Mouse (Mus musculus) CH12F3 (cell line): ENCODE results near the gene Bcl2l2.

Experiments used
- in situ Hi-C: fragments of 300-500 bp; cut with MboI; formaldehyde crosslinking; loops from 2 replicates; pipeline ENCODE4 v1.14.3; 2020; ENCODE audit warnings: low sequenced_read_pairs

Bcl2l2 gene

DNA sequence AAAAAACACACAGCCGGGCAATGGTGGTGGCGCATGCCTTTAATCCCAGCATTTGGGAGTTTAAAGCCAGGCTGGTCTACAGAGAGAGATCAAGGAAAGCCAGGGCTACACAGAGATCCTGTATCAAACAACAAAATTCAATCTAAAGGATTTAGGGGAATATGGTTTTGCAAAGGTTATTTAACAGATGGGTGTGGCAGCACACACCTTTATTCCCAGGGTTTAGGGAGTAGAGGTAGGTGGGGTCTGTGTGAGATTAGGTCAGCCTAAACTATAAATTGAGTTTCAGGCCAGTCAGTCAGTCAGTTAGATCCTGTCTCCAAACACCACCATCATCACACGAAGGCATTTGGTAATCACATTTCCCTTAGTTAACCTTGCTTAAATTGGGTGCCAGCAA lies 9.0 kb downstream of the Bcl2l2 start, which contains the start of gene Pabpn1:
Pabpn1 (plus strand) TSS at position 301 of the 400 bp plus-strand sequence.
- in situ Hi-C loops, result no loop called here

DNA sequence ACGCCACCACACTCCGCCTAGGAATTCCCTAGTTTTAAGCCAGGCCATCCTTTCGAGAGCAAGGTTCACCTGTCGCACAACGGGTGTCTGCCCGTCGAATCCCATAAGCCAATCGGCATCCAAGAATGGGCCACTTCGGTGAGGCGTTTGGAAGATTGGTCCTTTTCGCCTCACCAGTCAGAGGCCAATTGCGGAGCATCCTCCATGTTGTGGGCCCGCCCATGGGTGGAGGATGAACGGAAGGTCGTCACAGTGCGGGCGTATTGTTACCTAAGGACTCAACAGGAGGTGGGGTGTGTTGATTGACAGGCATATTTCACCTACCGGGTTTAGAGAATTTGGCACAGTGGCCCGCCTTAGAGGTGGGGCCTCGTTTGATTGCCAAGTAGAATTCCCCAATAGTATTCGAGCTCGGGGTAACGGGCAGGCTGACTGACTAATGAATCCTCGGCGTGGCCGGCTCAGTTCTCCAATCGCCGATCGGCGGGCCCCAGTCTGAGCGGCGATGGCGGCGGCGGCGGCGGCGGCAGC lies 10.5 kb downstream of the Bcl2l2 start:
- in situ Hi-C loops, result no loop called here

DNA sequence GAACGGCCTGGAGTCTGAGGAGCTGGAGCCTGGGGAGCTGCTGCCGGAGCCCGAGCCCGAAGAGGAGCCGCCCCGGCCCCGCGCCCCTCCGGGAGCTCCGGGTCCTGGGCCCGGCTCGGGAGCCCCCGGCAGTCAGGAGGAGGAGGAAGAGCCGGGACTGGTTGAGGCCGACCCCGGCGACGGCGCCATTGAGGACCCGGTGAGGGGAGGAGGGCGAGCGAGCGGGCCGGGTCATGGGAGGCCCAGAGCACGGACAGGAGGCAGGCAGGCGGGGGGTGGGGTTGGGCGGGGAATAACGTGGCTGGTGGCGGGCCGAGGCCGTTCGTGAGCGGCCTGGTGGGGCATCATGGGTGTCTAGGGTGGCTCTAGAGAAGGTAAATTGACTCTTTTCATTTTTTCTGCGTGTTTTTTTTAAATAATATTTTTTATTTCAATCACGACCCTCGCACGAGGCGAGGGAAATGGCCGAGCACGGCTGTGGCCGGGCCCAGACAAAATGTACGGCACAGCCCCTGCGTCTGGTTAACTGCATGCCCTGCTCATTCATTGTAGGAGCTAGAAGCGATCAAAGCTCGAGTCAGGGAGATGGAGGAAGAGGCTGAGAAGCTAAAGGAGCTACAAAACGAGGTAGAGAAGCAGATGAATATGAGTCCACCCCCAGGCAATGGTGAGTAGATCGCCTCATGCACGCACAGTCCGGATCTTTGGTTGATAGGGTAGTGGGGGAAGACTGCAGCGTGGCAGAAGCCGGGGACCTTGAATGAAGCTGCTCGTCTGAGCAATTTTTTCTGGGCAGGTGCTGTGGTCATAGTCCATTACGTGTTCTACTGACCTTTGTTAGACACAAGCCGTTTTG lies 11.3 kb downstream of the Bcl2l2 start:
- in situ Hi-C loops, result no loop called here

DNA sequence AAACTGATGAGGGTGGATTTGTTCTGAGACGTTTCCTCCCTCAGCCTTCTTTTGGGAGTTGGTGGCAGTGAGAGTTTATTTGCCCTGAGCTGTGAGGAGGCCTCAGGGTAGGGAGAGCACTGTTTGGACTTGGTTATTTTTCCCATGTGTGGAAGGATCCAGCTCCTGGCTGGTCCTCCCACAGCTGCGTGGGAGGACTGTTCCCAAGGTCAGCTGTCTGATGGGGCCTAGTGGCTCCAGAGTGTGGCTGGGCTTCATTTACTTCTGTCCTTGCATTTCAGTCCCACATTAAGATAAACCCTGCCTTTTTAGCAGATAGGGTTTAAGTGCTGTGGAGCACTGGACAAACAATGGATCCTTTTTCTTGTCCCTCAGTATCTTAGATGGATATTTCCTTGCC lies 14.3 kb downstream of the Bcl2l2 start:
- in situ Hi-C loops, result no loop called here

DNA sequence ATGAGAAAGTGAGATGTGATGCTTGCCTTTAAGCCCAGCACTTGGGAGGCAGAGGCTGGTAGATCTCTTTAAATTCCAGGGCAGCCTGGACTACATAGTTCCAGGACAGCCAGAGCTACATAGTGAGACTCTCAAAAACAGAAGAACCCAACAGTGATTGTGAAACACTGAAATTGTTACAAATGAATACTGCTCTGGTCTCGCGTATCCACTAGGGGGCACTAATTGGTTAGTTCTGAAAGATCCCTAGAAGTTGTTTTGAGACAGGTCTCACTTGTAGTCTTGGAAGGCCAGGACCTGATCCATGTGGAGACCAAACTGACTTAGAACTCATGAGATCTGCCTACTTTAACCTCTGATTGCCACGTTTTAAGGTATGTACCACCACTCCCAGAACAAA lies 17.2 kb downstream of the Bcl2l2 start:
- in situ Hi-C loops, result loop anchor here (5.0 kb wide), 1 partner anchor 42 kb away; no protein-coding TSS in a partner anchor

DNA sequence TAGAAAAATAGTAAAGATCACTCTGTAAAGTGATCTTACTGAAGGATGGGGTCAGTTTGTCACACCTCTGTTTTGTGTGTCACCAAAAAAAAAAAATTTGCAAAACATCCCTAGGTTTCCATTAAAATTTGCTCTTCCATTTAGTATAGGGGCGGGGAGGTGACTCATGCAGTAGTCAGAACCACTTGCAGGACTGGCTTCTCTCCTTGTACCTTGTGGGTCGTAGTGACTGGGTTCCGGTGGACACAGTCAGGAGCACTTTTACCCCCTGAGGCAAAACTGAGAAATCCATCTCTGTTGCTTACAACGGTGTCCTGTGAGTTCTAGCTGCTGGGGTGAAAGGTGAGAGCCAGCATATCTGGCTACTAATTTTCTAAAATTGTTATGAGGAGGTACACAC lies 20.5 kb downstream of the Bcl2l2 start:
- in situ Hi-C loops, result loop anchor here (5.0 kb wide), 1 partner anchor 39 kb away; no protein-coding TSS in a partner anchor

DNA sequence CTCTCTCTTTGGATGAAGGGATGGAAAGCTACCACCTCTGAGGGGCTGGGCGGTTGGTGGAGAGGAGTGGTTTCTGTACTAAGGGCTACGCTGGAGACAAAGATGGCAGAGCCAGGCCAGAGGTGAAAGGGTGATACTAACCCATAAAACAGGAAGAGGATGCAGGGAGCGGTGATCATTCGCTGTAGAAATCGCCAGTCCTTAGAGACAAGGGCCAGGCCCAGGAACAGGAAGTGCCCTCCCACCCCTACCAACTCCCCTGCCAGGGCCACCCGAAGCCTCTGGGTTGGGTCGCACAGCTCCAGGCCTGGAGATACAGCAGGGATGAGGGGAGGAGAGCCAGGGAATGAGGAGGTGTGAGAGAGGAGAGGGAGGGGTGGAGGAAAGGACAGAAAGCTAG lies 25.5 kb downstream of the Bcl2l2 start:
- in situ Hi-C loops, result no loop called here

DNA sequence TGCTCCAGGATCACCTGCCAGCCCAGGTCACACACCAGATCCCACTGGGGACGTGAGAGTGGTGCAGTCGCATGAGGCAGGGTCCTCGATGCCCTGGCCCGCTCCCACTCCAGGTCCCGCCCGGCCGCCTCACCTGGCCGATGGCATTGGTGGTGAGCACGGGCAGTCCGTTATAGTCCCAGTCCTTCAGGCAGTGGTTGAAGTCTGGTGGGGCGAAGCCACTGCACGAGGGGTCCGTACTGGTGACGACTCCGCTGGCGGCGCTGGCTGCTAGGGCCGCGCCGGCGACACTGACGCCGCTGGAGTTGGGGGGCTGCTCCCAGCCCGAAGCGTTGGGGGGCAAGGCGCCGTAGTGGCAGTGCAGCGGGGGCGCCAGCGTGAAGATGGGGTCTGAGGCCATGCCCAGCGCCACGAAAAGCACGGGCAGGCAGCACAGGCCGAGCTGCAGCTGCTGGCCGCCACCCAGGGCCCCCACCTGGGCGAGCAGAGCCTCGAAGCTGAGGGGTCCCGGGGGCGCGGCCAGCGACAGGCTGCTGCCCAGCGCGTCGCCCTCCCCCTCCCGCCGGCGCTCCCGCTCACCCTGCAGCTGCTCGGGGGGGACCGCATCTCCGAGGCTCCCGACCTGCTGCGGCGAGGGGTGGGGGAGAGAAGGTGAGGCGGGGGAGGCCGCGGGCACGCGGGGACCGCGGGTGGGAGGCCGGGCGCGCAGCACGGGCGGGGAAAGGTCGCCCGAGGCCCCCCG lies 29.1 kb downstream of the Bcl2l2 start:
- in situ Hi-C loops, result no loop called here

DNA sequence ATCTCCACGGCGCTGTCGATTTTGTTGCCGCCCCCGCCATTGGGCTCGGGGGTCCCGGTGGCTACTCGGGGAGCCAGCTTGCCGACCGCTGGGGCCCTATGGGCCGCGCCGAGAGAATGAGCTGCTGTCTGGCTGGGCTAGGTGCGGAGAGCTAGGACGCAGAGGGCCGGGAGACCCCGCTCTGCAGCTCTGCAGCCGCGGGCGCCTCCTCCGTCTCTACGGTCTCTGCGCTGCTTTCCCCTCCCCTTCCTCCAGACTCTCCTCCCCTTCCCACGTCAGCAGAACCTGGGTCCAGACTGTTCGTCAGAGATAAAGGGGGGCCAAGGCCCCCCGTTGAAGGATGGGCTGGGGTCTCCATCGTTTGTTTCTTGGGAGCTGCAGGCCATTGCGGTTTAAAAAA lies 29.7 kb downstream of the Bcl2l2 start, which contains the start of gene Slc22a17:
Slc22a17 (minus strand) TSS at position 247 of the 400 bp plus-strand sequence.
- in situ Hi-C loops, result no loop called here

DNA sequence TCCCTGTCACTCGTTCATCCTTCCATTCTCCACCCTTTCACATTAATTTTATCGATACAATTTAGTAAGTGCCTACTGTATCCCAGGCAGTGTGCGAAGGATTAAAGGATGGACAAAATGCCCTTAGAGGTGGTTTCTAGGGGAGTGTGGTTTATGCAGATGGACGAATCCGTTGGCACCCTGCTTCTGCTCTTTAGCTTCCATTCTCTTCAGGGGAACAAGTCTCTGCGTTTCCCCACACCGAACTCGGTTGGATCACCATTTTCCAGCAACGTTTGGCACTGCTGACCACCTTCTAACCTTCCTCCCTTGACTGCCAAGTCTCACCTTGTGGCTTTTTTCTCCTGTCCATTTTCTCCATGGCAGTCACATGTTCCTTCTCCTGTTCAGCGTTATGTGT lies 30.2 kb downstream of the Bcl2l2 start:
- in situ Hi-C loops, result no loop called here

DNA sequence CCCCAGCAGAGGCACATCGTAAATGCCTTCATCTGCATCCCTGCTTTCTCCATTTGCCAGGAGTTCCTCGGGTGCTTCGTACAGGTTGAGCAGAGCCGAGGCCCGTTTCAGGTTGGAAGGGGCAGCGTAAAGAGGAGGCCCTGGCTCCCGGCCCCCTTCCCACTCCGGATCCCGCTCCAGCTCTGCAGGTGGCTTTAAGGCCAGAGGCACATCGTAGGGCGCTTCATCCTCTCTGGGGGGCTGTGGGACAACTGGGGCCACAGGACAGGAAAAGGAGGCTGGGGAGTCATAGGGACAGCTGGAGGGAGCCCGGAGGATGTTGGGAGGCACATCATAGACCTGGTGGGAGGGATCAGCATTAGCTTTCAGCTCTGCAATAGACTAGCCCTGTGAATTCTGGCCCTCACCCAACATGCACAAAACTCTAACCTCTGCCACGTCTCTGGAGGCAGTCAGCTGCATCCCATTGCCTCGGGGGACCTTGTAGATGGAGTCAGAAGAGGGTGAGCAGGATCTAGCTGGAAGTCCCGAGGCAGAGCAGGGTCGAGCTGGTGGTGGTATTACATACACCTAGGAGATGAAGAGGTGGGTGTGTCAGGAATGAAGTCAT lies 37.0 kb downstream of the Bcl2l2 start:
- in situ Hi-C loops, result no loop called here

DNA sequence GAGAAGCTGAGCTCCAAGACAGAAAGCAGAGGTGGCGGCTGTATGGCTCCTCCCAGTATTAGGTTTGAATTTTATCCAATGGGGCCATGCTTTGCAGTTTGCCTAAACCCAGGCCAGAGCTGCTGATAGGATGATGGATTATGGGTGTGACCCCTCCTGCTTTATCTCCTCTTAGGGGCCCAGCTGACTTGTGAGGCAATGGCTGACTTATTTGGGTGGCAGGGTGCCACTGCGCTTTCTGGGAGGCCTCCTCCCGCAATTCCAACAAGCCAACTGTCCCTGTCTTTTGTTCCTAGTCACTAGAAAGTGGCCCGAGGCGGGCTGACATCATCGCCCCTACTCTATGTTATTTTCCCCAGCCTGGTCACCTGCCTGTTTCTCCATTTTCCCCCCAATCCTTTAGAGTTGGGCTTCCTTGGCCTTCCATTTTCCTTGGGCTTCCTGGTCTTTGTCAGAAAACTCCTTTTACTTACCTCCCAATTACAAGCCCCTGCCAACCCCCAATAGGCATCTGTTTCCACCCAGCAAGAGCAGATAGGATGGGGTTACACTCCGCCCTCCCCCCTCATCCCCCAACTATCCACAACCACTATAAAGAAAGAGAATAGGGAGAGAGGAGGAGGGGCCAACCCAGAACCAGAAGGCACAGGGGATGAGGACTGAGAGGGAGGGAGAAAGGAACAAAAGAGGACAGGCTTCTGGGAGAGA lies 41.6 kb downstream of the Bcl2l2 start:
- in situ Hi-C loops, result no loop called here

DNA sequence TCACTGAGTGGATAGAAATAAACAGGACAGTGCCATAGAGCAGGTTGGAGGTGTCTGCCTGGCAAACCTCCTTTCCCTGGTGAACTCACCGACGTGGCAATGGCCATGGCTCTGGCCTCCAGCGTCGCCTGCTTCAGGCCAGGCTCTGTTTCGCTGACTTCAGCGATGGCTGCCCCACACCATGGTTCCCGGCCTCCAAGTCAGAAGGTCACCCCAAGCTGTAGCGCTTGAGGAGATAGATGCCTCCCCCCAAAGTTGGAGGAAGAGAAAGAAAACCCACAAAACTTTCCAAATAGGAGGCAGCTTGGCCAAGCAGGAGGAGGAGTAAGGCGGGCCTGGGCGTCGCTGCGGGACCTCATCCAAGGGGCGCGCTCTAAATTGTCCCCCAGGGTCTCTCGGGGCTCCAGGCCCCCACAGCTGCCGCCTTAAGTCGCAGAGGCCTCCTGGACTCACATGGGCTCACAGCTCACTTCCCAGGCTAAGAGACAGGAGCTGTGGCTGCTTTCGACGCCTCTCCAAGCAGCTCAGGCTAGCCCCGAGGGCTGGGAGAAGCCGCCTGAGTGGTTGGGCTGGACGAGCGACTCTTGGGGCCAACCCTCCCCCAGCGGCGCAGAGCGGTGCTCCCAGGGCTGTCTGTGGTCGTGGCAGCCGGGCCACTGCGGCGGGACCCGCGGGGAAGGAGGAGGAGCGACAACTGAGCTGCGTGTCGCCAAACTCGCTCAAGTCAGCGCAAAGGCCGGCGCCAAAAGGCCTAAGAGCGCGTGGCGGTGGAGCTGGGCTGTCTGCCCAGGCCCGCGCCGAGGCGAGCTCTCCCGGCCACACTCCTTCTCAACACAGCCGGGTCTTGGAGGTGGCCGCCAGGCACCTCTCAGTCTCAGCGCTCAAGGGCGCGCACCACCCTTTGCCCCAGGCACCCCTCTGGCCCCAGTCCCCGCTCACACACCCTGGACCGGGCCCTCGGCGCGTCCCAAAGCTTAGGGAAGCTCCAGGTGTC lies 42.5 kb downstream of the Bcl2l2 start, which contains the start of gene Efs:
Efs (minus strand) TSS at position 778 of the 994 bp plus-strand sequence.
- in situ Hi-C loops, result no loop called here

DNA sequence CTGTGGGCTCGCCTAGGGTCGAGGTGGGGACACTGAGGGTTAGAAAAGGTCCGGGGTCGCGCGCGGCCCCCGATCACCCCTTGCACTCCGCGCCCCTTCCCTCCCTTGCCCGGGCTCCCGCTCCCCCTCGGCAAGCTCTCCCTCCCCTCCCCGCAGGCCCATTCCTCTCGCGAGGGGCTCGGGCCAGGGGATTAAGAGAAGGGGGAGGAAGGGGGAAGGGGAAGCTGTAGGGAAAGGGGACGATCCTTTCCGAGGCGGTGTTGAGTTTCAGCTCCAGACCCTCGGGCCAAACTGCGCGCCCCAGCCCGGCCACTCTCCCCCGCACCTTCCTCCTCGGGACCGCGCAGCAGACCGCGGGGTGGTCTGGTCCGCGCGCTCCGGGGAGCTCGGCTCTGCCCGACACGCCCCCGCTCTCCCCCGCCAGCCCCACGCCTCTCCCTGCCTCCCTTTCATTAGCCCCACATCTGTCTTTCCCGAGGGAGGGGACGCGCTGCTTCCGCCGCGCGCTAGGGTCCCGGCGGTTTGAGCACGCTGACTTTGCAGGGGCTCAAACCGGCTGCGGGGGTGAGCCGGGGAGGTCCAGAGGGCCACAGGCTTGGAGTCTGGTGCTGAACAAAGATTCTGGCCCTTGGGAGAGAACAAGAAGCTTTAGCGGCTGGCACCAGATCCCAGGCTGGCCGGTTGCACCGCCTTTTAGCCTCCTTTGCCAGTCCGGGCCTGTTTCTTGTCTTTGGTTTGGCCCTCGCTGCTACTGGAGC lies 43.4 kb downstream of the Bcl2l2 start:
- in situ Hi-C loops, result no loop called here

DNA sequence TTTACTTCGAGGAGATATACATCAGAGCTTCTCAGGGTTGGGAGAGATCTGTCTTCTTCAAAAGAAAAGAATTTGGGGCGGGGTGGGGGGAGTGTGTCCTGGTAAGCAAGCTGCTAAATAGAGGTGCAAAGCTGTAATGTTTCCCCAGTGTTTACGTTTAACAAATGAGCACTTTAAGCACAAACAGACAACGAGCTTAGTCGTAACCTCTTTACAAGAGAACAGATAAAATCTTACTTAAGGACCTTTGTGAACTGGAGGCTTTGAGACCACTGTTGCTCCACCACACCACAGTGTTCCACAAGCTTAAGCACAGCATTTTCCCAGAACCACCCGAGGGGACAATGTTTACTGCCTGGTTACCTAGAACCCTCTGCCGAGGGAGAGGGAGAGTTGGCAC lies 44.1 kb downstream of the Bcl2l2 start:
- in situ Hi-C loops, result no loop called here

DNA sequence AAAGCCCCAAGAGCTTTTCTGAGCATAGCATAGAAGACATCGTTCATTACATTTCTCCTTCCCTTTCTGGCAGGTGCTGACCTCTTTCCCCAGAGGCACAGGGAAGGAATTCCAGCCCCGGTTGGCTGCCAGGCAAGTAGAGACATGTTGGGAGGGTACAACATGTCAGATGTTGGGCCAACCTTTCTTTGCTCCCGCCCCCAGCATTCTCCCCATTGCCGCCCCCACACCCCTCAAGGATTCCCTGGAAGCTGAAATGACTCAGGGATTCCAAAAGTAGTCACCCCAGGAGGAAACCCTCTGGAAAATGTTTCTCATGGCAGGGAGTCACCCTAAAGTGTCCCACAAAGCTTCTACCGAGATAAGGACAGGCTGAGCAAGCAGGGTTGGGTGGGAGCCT lies 46.6 kb downstream of the Bcl2l2 start:
- in situ Hi-C loops, result no loop called here

DNA sequence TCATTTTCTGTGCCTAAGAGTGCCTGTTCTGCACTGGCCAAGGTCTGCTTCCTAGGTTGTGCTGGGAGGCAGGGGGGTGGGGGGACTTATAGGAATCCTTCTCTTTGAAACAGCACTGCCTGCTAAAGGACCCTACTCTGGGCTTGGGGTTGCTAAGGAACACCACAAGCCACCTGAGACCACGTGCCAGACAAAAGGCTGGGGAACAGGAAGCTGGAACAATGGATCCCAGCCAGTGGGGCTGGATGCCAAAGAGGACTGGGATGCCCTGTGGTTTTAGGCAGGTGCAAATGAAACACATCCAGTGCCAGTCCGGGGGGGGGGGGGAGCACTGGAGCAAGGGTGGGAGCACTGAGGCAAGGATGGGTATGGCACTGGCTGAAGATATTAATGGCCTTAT lies 47.3 kb downstream of the Bcl2l2 start:
- in situ Hi-C loops, result no loop called here

DNA sequence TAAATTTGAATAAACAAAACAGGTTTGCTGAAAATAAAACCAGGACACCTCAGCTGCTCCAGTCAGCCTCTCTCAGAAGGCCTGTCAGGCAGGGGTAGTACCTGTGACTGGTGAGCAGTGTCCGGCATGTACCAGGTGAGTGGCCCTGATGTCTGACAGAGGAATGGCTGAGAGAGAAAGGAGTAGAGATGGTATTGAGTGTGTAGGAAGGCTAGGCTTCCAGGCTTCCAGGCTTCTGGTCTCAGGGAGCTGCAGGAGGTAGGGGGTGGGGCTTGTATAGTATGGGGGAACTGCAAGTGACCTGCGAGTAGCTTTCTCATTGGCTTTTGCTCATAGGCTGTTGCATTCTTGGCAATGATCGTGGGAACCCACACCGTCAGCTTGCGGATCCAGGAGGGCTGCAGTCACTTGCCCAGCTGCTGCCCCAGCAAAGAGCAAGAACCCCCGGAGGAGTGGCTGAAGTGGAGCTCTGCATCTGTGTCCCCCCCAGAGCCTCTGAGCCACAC lies 49.5 kb downstream of the Bcl2l2 start, which contains the start of gene Il25:
Il25 (plus strand) TSS at position 51 of the 506 bp plus-strand sequence.
- in situ Hi-C loops, result no loop called here
